Mouse (Mus musculus) erythroblast, embryonic 14.5 days (primary cell): ENCODE results near the gene Mrpl12. TPM values are rescaled to one million over a fixed set of nuclear protein-coding genes. Genes with fewer than 3 reads are reported as not detected.

Experiments used
- H3K27me3 ChIP-seq: 2 replicates; pipeline ENCODE4 v1.6.1; 2012; ENCODE audit warnings: inconsistent platforms; ENCODE audit not compliant: control insufficient read depth
- H3K36me3 ChIP-seq: 2 replicates; pipeline ENCODE4 v1.6.1; 2012; ENCODE audit warnings: mild to moderate bottlenecking, inconsistent platforms; ENCODE audit not compliant: control insufficient read depth
- H3K4me1 ChIP-seq: 2 replicates; pipeline ENCODE4 v1.6.1; 2012; ENCODE audit warnings: inconsistent platforms; ENCODE audit not compliant: control insufficient read depth
- H3K4me3 ChIP-seq: replicated peaks from 2 replicates; pipeline ENCODE3; 2012; ENCODE audit warnings: moderate library complexity, mild to moderate bottlenecking, inconsistent platforms
- H3K9me3 ChIP-seq: 2 replicates; pipeline ENCODE4 v1.6.1; 2012; ENCODE audit warnings: low read length, inconsistent platforms, mixed read lengths; ENCODE audit not compliant: control insufficient read depth
- GATA1 ChIP-seq: IDR thresholded peaks from 2 replicates; pipeline ENCODE4 v1.6.1; 2012; ENCODE audit warnings: low read length, inconsistent platforms, mixed read lengths
- TAL1 ChIP-seq: IDR thresholded peaks from 3 replicates; pipeline ENCODE4 v1.6.1; 2012; ENCODE audit warnings: low read length, inconsistent platforms, mixed read lengths
- polyA plus RNA-seq: library from polyadenylated mRNA; stranded (reverse); fragments of >175 nt; gene quantifications from 2 replicates; pipeline ENCODE4 v1.2.3, GENCODE M21; 2012

Mrpl12 gene
- polyA plus RNA-seq, 1 experiment, result 16.8 TPM

GRCm38 (mm10) chr11:120465521-120465920 lies 18.9 kb upstream of the Mrpl12 start:
- peaks cover 72% of the 10 kb centered on the region for H3K36me3 ChIP-seq
- no peaks in the 10 kb centered on the region for H3K9me3 ChIP-seq
- H3K4me1 ChIP-seq, result peaks cover 38% of the 10 kb centered on the region
- no peaks in the 10 kb centered on the region for H3K27me3 ChIP-seq
- no peak overlapping the region for H3K4me3 ChIP-seq
- TF ChIP-seq GATA1, result no peak

GRCm38 (mm10) chr11:120467051-120467735 lies 17.2 kb upstream of the Mrpl12 start, which contains the start of gene Arl16:
Gene Arl16, minus strand, starts transcription at chr11:120467607.
- Histone ChIP-seq H3K36me3 (peaks cover 72% of the 10 kb centered on the region), H3K27me3 (no peaks in the 10 kb centered on the region), H3K9me3 (no peaks in the 10 kb centered on the region), H3K4me3 (peak within 1 kb of the TSS; percentile 84), H3K4me1 (peaks cover 38% of the 10 kb centered on the region)
- TF ChIP-seq TAL1, result no peak
- no peak for TF ChIP-seq GATA1

DNA sequence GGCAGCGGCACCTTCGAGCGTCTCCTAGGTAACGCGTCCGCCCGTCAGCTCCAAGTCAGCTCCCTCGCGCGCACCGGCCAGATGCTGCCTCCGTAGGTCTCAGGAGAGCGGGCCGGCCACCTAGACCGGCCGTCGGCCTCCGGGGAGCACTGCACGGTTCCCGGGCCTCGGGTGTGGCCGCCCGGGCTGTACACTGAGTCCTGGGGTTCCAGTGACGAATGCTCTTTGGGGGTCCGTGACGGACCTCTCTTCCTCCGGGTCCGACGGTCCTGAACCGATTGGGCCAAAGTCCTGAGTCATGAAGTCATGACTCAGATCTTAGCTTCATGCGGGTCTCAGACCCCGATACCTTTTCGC lies 16.7 kb upstream of the Mrpl12 start:
- no peak for TF ChIP-seq TAL1
- TF ChIP-seq GATA1, result no peak
- Histone ChIP-seq H3K9me3 (no peaks in the 10 kb centered on the region), H3K4me3 (peak overlapping the region; percentile 84), H3K36me3 (peaks cover 72% of the 10 kb centered on the region), H3K27me3 (no peaks in the 10 kb centered on the region), H3K4me1 (peaks cover 38% of the 10 kb centered on the region)

GRCm38 (mm10) chr11:120472052-120472451 lies 12.4 kb upstream of the Mrpl12 start:
- Histone ChIP-seq H3K27me3 (no peaks in the 10 kb centered on the region), H3K4me1 (peaks cover 24% of the 10 kb centered on the region), H3K9me3 (no peaks in the 10 kb centered on the region), H3K36me3 (peaks cover 82% of the 10 kb centered on the region), H3K4me3 (no peak overlapping the region)
- TF ChIP-seq GATA1 (no peak), TAL1 (no peak)

GRCm38 (mm10) chr11:120483448-120483934 lies 922 bp upstream of the Mrpl12 start:
- Histone ChIP-seq H3K36me3 (peaks cover 82% of the 10 kb centered on the region), H3K4me1 (peaks cover 52% of the 10 kb centered on the region), H3K9me3 (no peaks in the 10 kb centered on the region), H3K27me3 (no peaks in the 10 kb centered on the region), H3K4me3 (peak overlapping the region; percentile 73)
- TF ChIP-seq GATA1, result no peak
- TF ChIP-seq TAL1, result no peak

- H3K27me3 ChIP-seq, result no peaks in the 10 kb centered on the region
- H3K4me1 ChIP-seq, result peaks cover 70% of the 10 kb centered on the region
- no peak for TF ChIP-seq TAL1
- TF ChIP-seq GATA1, result no peak
- peak overlapping the region; percentile 73 for H3K4me3 ChIP-seq
- peaks cover 83% of the 10 kb centered on the region for H3K36me3 ChIP-seq
- no peaks in the 10 kb centered on the region for H3K9me3 ChIP-seq
Measured at GRCm38 (mm10) chr11:120485251-120485650, 838 bp downstream of the Mrpl12 start.

GRCm38 (mm10) chr11:120488516-120488915 lies 4.1 kb downstream of the Mrpl12 start:
- no peak for TF ChIP-seq TAL1
- no peak for TF ChIP-seq GATA1
- H3K9me3 ChIP-seq, result no peaks in the 10 kb centered on the region
- no peaks in the 10 kb centered on the region for H3K27me3 ChIP-seq
- H3K4me1 ChIP-seq, result peaks cover 97% of the 10 kb centered on the region
- peaks cover 56% of the 10 kb centered on the region for H3K36me3 ChIP-seq
- no peak overlapping the region for H3K4me3 ChIP-seq

GRCm38 (mm10) chr11:120489054-120489761 lies 4.8 kb downstream of the Mrpl12 start:
- TF ChIP-seq GATA1 (no peak), TAL1 (no peak)
- H3K27me3 ChIP-seq, result no peaks in the 10 kb centered on the region
- no peaks in the 10 kb centered on the region for H3K9me3 ChIP-seq
- H3K4me3 ChIP-seq, result no peak overlapping the region
- H3K36me3 ChIP-seq, result peaks cover 58% of the 10 kb centered on the region
- H3K4me1 ChIP-seq, result peaks cover 94% of the 10 kb centered on the region

GRCm38 (mm10) chr11:120490291-120491046 lies 6.1 kb downstream of the Mrpl12 start:
- TF ChIP-seq GATA1 (no peak), TAL1 (no peak)
- no peaks in the 10 kb centered on the region for H3K27me3 ChIP-seq
- H3K4me1 ChIP-seq, result peaks cover 83% of the 10 kb centered on the region
- H3K4me3 ChIP-seq, result no peak overlapping the region
- H3K9me3 ChIP-seq, result no peaks in the 10 kb centered on the region
- peaks cover 69% of the 10 kb centered on the region for H3K36me3 ChIP-seq
